Mouse (Mus musculus) bone marrow, adult 2 months (tissue): Measurements from ENCODE around the gene Mrpl48.

Source experiments
- CTCF ChIP-seq: fragments of 200-500 bp; IDR thresholded peaks from 2 replicates; pipeline ENCODE4 v1.5.1; 2011; ENCODE audit warnings: low read length, control low read depth; ENCODE audit not compliant: control insufficient read depth, insufficient read depth
- POLR2A ChIP-seq: fragments of 200-500 bp; IDR thresholded peaks from 2 replicates; pipeline ENCODE4 v1.6.1; 2011; ENCODE audit warnings: low read depth, mild to moderate bottlenecking, control low read depth, low read length, borderline replicate concordance; ENCODE audit not compliant: control insufficient read depth

GRCm38 (mm10) chr7:100499465-100499864, 108.6 kb downstream of the Mrpl48 start:
- TF ChIP-seq POLR2A (no peak), CTCF (no peak)
